Mouse (Mus musculus) lung, embryonic 14.5 days (tissue): ENCODE data around the gene Osbpl8. TPM values are rescaled to one million over a fixed set of nuclear protein-coding genes. Genes with fewer than 3 reads are reported as not detected.
A peak's percentile ranks its signal among the peaks of the same experiment; 100 is the strongest.
"Not testable (repeated sequence)": the region's sequence is repeated elsewhere in the genome, so short reads cannot be mapped to it uniquely, and the experiment has no call there.

ENCODE experiments used
- ATAC-seq: fragments of 200-750 bp; cut with Nextera tagmentation; 2 replicates; pipeline ENCODE4 v1.8.0; 2017; ENCODE audit warnings: mild to moderate bottlenecking, moderate TSS enrichment, moderate library complexity; ENCODE audit not compliant: insufficient read depth
- DNase-seq: peaks from one replicate; pipeline ENCODE4 v3.0.0-alpha.2; 2015
- H3K27ac ChIP-seq: fragments of 300-500 bp; sonication (generic); 2 replicates; pipeline ENCODE4 v1.5.1; 2014; ENCODE audit warnings: low read depth, mild to moderate bottlenecking, moderate library complexity
- H3K27me3 ChIP-seq: fragments of 300-500 bp; sonication (generic); 2 replicates; pipeline ENCODE4 v1.6.1; 2014; ENCODE audit warnings: low read length, control low read depth; ENCODE audit not compliant: insufficient read depth
- H3K36me3 ChIP-seq: fragments of 300-500 bp; sonication (generic); 2 replicates; pipeline ENCODE4 v1.6.1; 2014; ENCODE audit warnings: control low read depth; ENCODE audit not compliant: insufficient read depth
- H3K4me1 ChIP-seq: fragments of 300-500 bp; sonication (generic); 2 replicates; pipeline ENCODE4 v1.6.1; 2014; ENCODE audit warnings: antibody characterized with exemption, control low read depth; ENCODE audit not compliant: insufficient read depth
- H3K4me2 ChIP-seq: fragments of 300-500 bp; sonication (generic); 2 replicates; pipeline ENCODE4 v1.6.1; 2014; ENCODE audit warnings: mild to moderate bottlenecking
- H3K4me3 ChIP-seq: fragments of 300-500 bp; sonication (generic); 2 replicates; pipeline ENCODE4 v1.5.1; 2014; ENCODE audit warnings: low read depth, low read length
- H3K9ac ChIP-seq: fragments of 300-500 bp; sonication (generic); 2 replicates; pipeline ENCODE4 v1.6.1; 2014
- H3K9me3 ChIP-seq: fragments of 300-500 bp; sonication (generic); 2 replicates; pipeline ENCODE4 v1.6.1; 2016; ENCODE audit warnings: low read depth, low read length, control low read depth
- CTCF ChIP-seq: IDR thresholded peaks from 2 replicates; pipeline ENCODE4 v1.5.1; 2016; ENCODE audit warnings: antibody characterized with exemption, low read depth
- WGBS: fragments of 180-500 bp; shearing (Covaris S2); extraction: QIAGEN DNeasy Blood & Tissue Kit; methylation state at CpG from one replicate; pipeline ENCODE4 v1.1.7; 2014; 5-methylcytosine and 5-hydroxymethylcytosine counted together
- polyA plus RNA-seq: library from polyadenylated mRNA; unstranded; fragments of >200 nt; fragmentation: Nextera tagmentation; extraction: Ambion mirVana; gene quantifications from 2 replicates; pipeline ENCODE4 v1.2.1, GENCODE M21; 2014

The Osbpl8 gene
- polyA plus RNA-seq, 1 experiment from 2014 or later: 10.8 TPM

DNA sequence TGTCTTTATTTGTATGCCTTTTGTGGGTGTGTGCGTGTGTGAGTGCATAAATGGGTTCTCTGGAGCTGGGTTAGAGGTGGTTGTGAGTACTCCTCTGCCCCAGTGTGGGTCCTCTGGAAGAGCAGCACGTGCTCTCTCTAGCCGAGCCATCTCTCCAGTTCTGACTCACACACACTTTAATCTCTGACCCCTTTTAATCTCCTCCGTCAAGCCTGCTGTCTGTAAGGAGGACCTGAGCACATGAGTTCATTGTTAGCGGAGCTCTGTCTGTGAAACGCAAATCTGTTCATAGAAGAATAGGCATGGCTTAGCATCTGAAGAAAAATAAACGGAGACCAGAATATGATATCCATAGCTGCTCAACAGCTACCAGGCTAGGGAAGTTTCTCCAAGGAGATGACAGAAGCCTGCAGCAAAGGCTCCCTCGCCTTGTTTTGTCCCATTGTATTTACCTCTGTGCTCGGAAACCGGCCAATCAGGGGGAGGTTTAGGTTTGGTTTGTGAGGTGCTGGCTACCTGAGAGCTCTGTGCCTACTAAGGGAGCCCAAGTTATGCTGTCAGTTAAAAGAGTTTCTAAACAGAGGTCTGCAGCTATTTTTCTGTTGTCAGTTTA is 58.8 kb downstream of the Osbpl8 start:
- Histone ChIP-seq H3K4me2 (no peak overlapping the region), H3K27me3 (no peaks in the 10 kb centered on the region), H3K4me3 (no peak overlapping the region), H3K27ac (no peak overlapping the region), H3K36me3 (no peaks in the 10 kb centered on the region), H3K9ac (no peak overlapping the region), H3K9me3 (no peaks in the 10 kb centered on the region), H3K4me1 (no peaks in the 10 kb centered on the region)
- DNase-seq: no peak
- ATAC-seq: no peak
- no peak for TF ChIP-seq CTCF
- WGBS: 24% methylated on average over 10 of the region's 10 CpGs

GRCm38 (mm10) chr10:111224696-111225095 is 60.1 kb downstream of the Osbpl8 start:
- H3K4me2 ChIP-seq: no peak overlapping the region
- no peak overlapping the region for H3K9ac ChIP-seq
- no peaks in the 10 kb centered on the region for H3K36me3 ChIP-seq
- TF ChIP-seq CTCF: no peak
- ATAC-seq (no peak), DNase-seq (no peak)
- H3K9me3 ChIP-seq: no peaks in the 10 kb centered on the region
- H3K27ac ChIP-seq: no peak overlapping the region
- WGBS: 85% methylated on average over 4 of the region's 4 CpGs
- no peaks in the 10 kb centered on the region for H3K27me3 ChIP-seq
- H3K4me3 ChIP-seq: no peak overlapping the region
- no peaks in the 10 kb centered on the region for H3K4me1 ChIP-seq

DNA sequence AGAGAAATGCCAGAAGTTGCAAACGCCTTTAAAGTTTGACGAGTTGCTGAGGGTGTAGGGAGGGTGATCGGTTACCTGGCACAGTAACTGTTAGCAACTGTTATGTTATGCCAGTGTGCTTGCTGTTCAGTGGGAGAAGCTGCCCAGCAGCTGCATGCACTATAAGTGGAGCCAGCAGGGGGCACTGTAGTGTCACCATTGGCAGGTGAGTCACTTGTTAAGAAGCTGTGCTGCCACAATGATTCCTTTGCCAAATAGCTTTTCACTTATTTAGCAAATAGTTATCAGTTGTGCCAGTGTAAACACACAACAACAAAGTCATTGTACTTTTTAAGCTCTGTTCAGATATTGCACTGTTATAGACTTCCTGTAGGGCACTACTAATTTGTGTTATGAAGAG is 62.0 kb downstream of the Osbpl8 start:
- Histone ChIP-seq H3K4me1 (no peaks in the 10 kb centered on the region), H3K9me3 (no peaks in the 10 kb centered on the region), H3K36me3 (no peaks in the 10 kb centered on the region), H3K27me3 (no peaks in the 10 kb centered on the region), H3K9ac (no peak overlapping the region), H3K27ac (no peak overlapping the region), H3K4me3 (no peak overlapping the region), H3K4me2 (no peak overlapping the region)
- 22% methylated on average over 3 of the region's 3 CpGs for WGBS
- DNase-seq: peak; percentile 95
- peak; percentile 94 for TF ChIP-seq CTCF
- peak; percentile 70 for ATAC-seq

DNA sequence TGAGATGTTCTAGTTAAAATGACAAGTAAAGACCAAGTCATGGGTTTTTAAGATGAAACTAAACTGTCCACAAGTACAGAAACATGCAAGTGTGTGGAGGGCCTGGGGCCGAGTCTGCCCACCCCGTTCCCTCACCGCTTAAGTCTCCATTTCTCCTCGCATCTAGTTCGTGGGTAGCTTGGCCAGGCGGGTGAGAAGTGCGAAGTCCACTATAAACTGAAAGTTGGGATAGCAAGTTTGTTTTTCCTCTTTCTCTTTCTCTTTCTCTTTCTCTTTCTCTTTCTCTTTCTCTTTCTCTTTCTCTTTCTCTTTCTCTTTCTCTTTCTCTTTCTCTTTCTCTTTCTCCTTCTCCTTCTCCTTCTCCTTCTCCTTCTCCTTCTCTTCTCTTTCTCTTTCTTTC is 67.7 kb downstream of the Osbpl8 start:
- WGBS: 89% methylated on average over 7 of the region's 7 CpGs
- not testable (repeated sequence) for H3K27me3 ChIP-seq, ATAC-seq

DNA sequence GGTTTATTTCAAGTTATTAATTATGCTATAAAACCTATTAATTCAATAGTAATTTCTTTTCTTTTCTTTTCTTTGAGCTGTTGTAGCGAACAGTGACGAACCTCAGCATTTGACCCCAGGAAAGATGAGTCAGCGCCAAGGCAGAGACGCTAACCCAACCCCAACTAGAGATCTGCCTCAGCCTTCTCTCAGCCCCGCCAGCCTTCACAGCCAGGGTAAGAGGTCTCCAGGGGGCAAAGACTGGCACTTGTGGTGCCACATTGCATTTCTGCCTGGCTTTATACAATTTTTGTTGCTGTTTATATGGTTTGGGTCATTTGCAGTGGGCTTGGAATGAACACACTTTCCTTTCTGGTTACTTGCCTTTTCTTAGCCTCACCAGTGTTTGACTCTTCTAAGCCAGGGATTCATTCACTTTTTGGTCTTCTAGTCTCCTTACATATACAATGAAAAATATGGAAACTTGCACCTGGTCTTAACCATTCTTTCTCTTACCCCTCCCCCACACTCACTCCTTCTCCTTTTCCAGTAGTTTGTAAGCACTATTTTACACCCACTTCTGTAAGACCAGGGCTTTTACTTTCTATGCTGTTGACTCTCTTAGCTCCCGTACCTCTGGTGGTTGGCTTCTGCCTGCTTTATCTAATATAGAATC is 69.1 kb downstream of the Osbpl8 start:
- TF ChIP-seq CTCF: no peak
- H3K9ac ChIP-seq: no peak overlapping the region
- H3K4me2 ChIP-seq: no peak overlapping the region
- no peaks in the 10 kb centered on the region for H3K27me3 ChIP-seq
- 80% methylated on average over 6 of the region's 6 CpGs for WGBS
- H3K9me3 ChIP-seq: no peaks in the 10 kb centered on the region
- ATAC-seq: no peak
- no peak for DNase-seq
- H3K4me1 ChIP-seq: no peaks in the 10 kb centered on the region
- H3K4me3 ChIP-seq: no peak overlapping the region
- no peak overlapping the region for H3K27ac ChIP-seq
- no peaks in the 10 kb centered on the region for H3K36me3 ChIP-seq

More for the DNA sequence above, 67.7 kb downstream of the Osbpl8 start:
- not testable (repeated sequence) for H3K27ac ChIP-seq, H3K36me3 ChIP-seq, H3K4me1 ChIP-seq, H3K4me2 ChIP-seq, H3K9ac ChIP-seq, H3K4me3 ChIP-seq, H3K9me3 ChIP-seq, DNase-seq

DNA sequence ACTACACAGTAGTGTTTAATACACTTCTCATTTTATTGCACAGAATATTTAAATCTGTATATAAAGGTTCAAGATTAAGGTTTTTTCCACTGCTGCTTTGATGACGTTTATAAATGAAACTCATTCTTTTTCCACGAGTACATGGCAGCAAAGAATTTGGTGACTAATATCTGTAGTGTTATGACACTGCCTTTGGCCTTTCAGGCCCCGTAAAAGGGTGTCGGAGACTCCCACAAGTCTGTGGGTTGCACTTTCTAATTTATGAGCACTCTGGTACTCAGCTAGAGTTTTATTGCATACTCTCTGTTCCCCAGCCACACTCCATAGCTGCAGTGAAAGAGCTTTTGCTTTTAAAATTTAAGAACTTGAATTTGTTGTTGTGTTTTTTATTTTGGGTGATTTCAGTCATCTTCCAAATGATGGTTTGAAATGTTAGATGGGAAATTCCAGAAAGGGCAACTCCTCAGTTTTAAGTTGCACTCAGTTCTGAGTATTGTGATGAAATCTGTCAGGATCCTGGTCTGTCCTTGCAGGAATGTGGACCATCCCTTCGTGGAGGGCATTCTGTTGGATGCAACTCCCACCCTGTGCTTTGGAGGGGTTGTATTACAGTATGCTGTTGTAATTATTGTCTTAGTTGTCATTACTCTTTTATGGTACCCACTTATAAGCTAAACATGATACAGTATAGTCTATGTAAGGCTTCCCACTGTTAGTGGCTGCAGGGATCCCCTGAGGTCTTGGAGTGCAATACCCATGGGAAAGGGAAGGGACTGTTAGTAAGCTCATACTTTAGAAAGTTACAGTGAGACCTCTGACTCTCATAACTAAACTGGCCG is 70.1 kb downstream of the Osbpl8 start:
- WGBS: 58% methylated on average over 6 of the region's 6 CpGs
- H3K4me2 ChIP-seq: no peak overlapping the region
- no peak for ATAC-seq
- no peaks in the 10 kb centered on the region for H3K36me3 ChIP-seq
- H3K9me3 ChIP-seq: no peaks in the 10 kb centered on the region
- TF ChIP-seq CTCF: no peak
- no peaks in the 10 kb centered on the region for H3K27me3 ChIP-seq
- no peak overlapping the region for H3K4me3 ChIP-seq
- no peak for DNase-seq
- no peak overlapping the region for H3K9ac ChIP-seq
- H3K4me1 ChIP-seq: no peaks in the 10 kb centered on the region
- no peak overlapping the region for H3K27ac ChIP-seq

- no peaks in the 10 kb centered on the region for H3K9me3 ChIP-seq
- no peaks in the 10 kb centered on the region for H3K36me3 ChIP-seq
- no peak overlapping the region for H3K4me3 ChIP-seq
- no peak overlapping the region for H3K4me2 ChIP-seq
- ATAC-seq (no peak), DNase-seq (no peak)
- no peak overlapping the region for H3K9ac ChIP-seq
- no peak for TF ChIP-seq CTCF
- no peak overlapping the region for H3K27ac ChIP-seq
- no peaks in the 10 kb centered on the region for H3K4me1 ChIP-seq
- WGBS: 90% methylated on average over 6 of the region's 6 CpGs
- no peaks in the 10 kb centered on the region for H3K27me3 ChIP-seq
Observed at GRCm38 (mm10) chr10:111235289-111235570, 70.7 kb downstream of the Osbpl8 start.
